Mouse (Mus musculus): ENCODE measurements at regions not wholly inside any gene's neighbourhood (a gene's known extent, or its start where the extent isn't known, plus 50 kb on each side); places are given as distances from the start of the nearest gene placed in this dataset.
A peak's percentile ranks its signal among the peaks of the same experiment; 100 is the strongest.

DNA sequence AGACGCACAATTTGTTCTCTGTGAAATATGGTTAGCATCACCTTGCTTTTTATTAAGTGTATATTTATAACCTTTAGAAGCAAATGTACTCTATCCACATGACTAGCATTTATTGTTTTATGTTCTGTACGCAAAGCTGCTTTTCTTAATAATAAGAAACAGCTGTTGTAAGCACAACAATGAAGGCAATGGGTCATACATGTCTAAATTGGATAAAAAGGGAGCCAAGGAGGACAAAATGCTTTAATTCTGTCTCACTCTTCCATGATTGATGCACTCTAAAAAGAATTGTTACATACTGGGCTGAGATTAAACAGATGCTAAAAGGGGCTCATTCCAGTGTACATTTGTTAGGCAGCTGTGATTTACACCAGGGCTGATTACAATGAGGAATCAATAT is 232.7 kb upstream of the Gm21293 start:
- no peaks in the 10 kb centered on the region for H3K36me3 ChIP-seq (ENCODE audit: insufficient read depth, low read length)
- WGBS, result 84% methylated on average over 2 of the region's 2 CpGs

GRCm38 (mm10) chr10:103958183-103958582 is 184.6 kb upstream of the Gm21293 start:
- H3K27me3 ChIP-seq (ENCODE audit: insufficient read depth, low read length), result no peaks in the 10 kb centered on the region
- no peaks in the 10 kb centered on the region for H3K9me3 ChIP-seq (ENCODE audit: low read length)
- 77% methylated on average over 4 of the region's 4 CpGs for WGBS
- no peak overlapping the region for H3K4me2 ChIP-seq (ENCODE audit: low read depth, low read length, poor library complexity, severe bottlenecking)
- no peak overlapping the region for H3K9ac ChIP-seq (replicated peaks; ENCODE audit: low read length, poor library complexity, severe bottlenecking)
- no peak overlapping the region for H3K27ac ChIP-seq (ENCODE audit: low read depth, low read length)
- no peak for ATAC-seq (ENCODE audit: low FRiP score)
- no peak overlapping the region for H3K4me3 ChIP-seq (ENCODE audit: low read depth, low read length)
- no peaks in the 10 kb centered on the region for H3K4me1 ChIP-seq (ENCODE audit: insufficient read depth, low read length)
- TF ChIP-seq CTCF (IDR thresholded peaks at IDR 0.05), result no peak
- no peaks in the 10 kb centered on the region for H3K36me3 ChIP-seq (ENCODE audit: insufficient read depth, low read length)
- DNase-seq (ENCODE audit: low spot score), result no peak

More for the DNA sequence above, 232.7 kb upstream of the Gm21293 start:
- DNase-seq (ENCODE audit: low spot score), result no peak
- H3K4me2 ChIP-seq (ENCODE audit: low read depth, low read length, poor library complexity, severe bottlenecking), result no peak overlapping the region
- no peaks in the 10 kb centered on the region for H3K4me1 ChIP-seq (ENCODE audit: insufficient read depth, low read length)
- TF ChIP-seq CTCF (IDR thresholded peaks at IDR 0.05), result no peak
- H3K27ac ChIP-seq (ENCODE audit: low read depth, low read length), result no peak overlapping the region
- no peak overlapping the region for H3K4me3 ChIP-seq (ENCODE audit: low read depth, low read length)
- no peaks in the 10 kb centered on the region for H3K27me3 ChIP-seq (ENCODE audit: insufficient read depth, low read length)
- no peak overlapping the region for H3K9ac ChIP-seq (replicated peaks; ENCODE audit: low read length, poor library complexity, severe bottlenecking)
- H3K9me3 ChIP-seq (ENCODE audit: low read length), result no peaks in the 10 kb centered on the region
- no peak for ATAC-seq (ENCODE audit: low FRiP score)

GRCm38 (mm10) chr10:103976059-103976458 is 166.7 kb upstream of the Gm21293 start:
- ATAC-seq (ENCODE audit: low FRiP score) (no peak), DNase-seq (ENCODE audit: low spot score) (no peak)
- TF ChIP-seq CTCF (IDR thresholded peaks at IDR 0.05), result no peak
- Histone ChIP-seq H3K4me1 (ENCODE audit: insufficient read depth, low read length) (no peaks in the 10 kb centered on the region), H3K27ac (ENCODE audit: low read depth, low read length) (no peak overlapping the region), H3K36me3 (ENCODE audit: insufficient read depth, low read length) (no peaks in the 10 kb centered on the region), H3K9ac (replicated peaks; ENCODE audit: low read length, poor library complexity, severe bottlenecking) (no peak overlapping the region), H3K9me3 (ENCODE audit: low read length) (no peaks in the 10 kb centered on the region), H3K27me3 (ENCODE audit: insufficient read depth, low read length) (no peaks in the 10 kb centered on the region), H3K4me2 (ENCODE audit: low read depth, low read length, poor library complexity, severe bottlenecking) (no peak overlapping the region), H3K4me3 (ENCODE audit: low read depth, low read length) (no peak overlapping the region)
- 90% methylated on average over 6 of the region's 6 CpGs for WGBS

- H3K36me3 ChIP-seq (ENCODE audit: insufficient read depth, low read length), result no peaks in the 10 kb centered on the region
- peak; percentile 60 for TF ChIP-seq CTCF (IDR thresholded peaks at IDR 0.05)
- H3K4me2 ChIP-seq (ENCODE audit: low read depth, low read length, poor library complexity, severe bottlenecking), result no peak overlapping the region
- no peaks in the 10 kb centered on the region for H3K4me1 ChIP-seq (ENCODE audit: insufficient read depth, low read length)
- no peaks in the 10 kb centered on the region for H3K27me3 ChIP-seq (ENCODE audit: insufficient read depth, low read length)
- 65% methylated on average over 1 of the region's 1 CpGs for whole genome bisulfite sequencing
- no peaks in the 10 kb centered on the region for H3K9me3 ChIP-seq (ENCODE audit: low read length)
- DNase-seq (ENCODE audit: low spot score) (peak; percentile 35), ATAC-seq (ENCODE audit: low FRiP score) (no peak)
- no peak overlapping the region for H3K4me3 ChIP-seq (ENCODE audit: low read depth, low read length)
- H3K27ac ChIP-seq (ENCODE audit: low read depth, low read length), result no peak overlapping the region
- H3K9ac ChIP-seq (replicated peaks; ENCODE audit: low read length, poor library complexity, severe bottlenecking), result no peak overlapping the region
These were observed 158.4 kb upstream of the Gm21293 start for GRCm38 (mm10) chr10:103984287-103984956.

DNA sequence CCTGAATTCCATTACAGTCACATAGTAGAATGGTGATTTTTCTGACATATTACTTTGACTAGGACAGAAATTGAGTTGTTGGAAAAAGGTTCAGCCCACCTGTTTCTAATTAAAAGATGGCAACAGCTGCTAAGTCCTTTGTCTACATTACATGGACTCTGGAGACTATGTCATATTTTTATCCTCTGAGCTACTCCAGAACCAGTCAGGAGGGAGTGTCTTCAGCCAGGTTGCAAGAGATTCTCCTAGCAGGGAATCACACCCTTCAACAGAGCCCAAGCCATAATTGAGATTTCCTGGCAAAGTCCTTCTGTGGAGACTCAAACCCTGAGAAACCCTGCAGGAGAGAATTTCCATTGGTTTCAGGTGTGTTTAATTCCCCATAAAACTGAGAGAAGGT is 123.2 kb upstream of the Gm21293 start:
- no peak overlapping the region for H3K9ac ChIP-seq (replicated peaks; ENCODE audit: low read length, poor library complexity, severe bottlenecking)
- H3K4me3 ChIP-seq (ENCODE audit: low read depth, low read length), result no peak overlapping the region
- ATAC-seq (ENCODE audit: low FRiP score), result no peak
- H3K27ac ChIP-seq (ENCODE audit: low read depth, low read length), result no peak overlapping the region
- no peak for DNase-seq (ENCODE audit: low spot score)
- no peaks in the 10 kb centered on the region for H3K9me3 ChIP-seq (ENCODE audit: low read length)
- no peak overlapping the region for H3K4me2 ChIP-seq (ENCODE audit: low read depth, low read length, poor library complexity, severe bottlenecking)
- no peaks in the 10 kb centered on the region for H3K4me1 ChIP-seq (ENCODE audit: insufficient read depth, low read length)
- TF ChIP-seq CTCF (IDR thresholded peaks at IDR 0.05), result no peak
- H3K36me3 ChIP-seq (ENCODE audit: insufficient read depth, low read length), result no peaks in the 10 kb centered on the region
- H3K27me3 ChIP-seq (ENCODE audit: insufficient read depth, low read length), result no peaks in the 10 kb centered on the region

- Histone ChIP-seq H3K4me2 (ENCODE audit: low read depth, low read length, poor library complexity, severe bottlenecking) (no peak overlapping the region), H3K4me1 (ENCODE audit: insufficient read depth, low read length) (no peaks in the 10 kb centered on the region), H3K36me3 (ENCODE audit: insufficient read depth, low read length) (no peaks in the 10 kb centered on the region), H3K9ac (replicated peaks; ENCODE audit: low read length, poor library complexity, severe bottlenecking) (no peak overlapping the region), H3K4me3 (ENCODE audit: low read depth, low read length) (no peak overlapping the region), H3K9me3 (ENCODE audit: low read length) (no peaks in the 10 kb centered on the region), H3K27ac (ENCODE audit: low read depth, low read length) (no peak overlapping the region), H3K27me3 (ENCODE audit: insufficient read depth, low read length) (no peaks in the 10 kb centered on the region)
- TF ChIP-seq CTCF (IDR thresholded peaks at IDR 0.05), result no peak
- no peak for DNase-seq (ENCODE audit: low spot score)
- ATAC-seq (ENCODE audit: low FRiP score), result no peak
These were observed 121.2 kb upstream of the Gm21293 start for GRCm38 (mm10) chr10:104021593-104021992.
